Mouse (Mus musculus) megakaryocyte, embryonic 14.5 days (primary cell): ENCODE results near the gene Rnf43.

ENCODE experiments used
- FLI1 ChIP-seq: IDR thresholded peaks from 2 replicates; pipeline ENCODE4 v1.6.1; 2012; ENCODE audit warnings: low read length, inconsistent platforms, mixed read lengths
- GATA1 ChIP-seq: IDR thresholded peaks from 3 replicates; pipeline ENCODE4 v1.6.1; 2012; ENCODE audit warnings: mixed read lengths, low read length, inconsistent platforms, borderline replicate concordance

DNA sequence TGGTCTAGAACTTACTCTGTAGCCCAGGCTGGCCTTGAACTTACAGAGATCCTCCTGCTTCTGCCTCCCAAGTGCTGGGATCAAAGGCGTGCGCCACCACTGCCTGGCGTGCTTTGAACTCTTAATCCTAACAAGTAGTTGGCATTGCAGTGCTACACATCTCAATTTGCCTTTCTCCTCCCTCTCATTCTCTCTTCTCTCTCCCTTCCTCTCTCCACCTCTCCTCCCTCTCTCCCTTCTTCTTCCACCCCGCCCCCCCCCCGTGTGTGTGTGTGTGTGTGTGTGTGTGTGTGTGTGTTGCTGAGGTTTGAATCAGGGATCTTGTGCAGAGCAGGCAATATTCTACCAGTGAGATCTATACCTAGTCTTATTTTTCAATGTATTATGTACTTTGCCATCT, 84.8 kb downstream of the Rnf43 start:
- TF ChIP-seq GATA1 (no peak), FLI1 (no peak)
